Mouse (Mus musculus) kidney, embryonic 16.5 days (tissue): ENCODE data around the gene Fgfbp3. TPM values are rescaled to one million over a fixed set of nuclear protein-coding genes. Genes with fewer than 3 reads are reported as not detected.

Source experiments
- ATAC-seq: fragments of 200-750 bp; cut with Nextera tagmentation; 2 replicates; pipeline ENCODE4 v1.8.0; 2017; ENCODE audit warnings: moderate TSS enrichment; ENCODE audit not compliant: low FRiP score, low TSS enrichment
- H3K27ac ChIP-seq: fragments of 300-500 bp; sonication (generic); 2 replicates; pipeline ENCODE4 v1.5.1; 2014; ENCODE audit warnings: low read length
- H3K27me3 ChIP-seq: fragments of 300-500 bp; sonication (generic); 2 replicates; pipeline ENCODE4 v1.6.1; 2014; ENCODE audit warnings: low read length, control low read depth, mixed read lengths; ENCODE audit not compliant: insufficient read depth
- H3K36me3 ChIP-seq: fragments of 300-500 bp; sonication (generic); 2 replicates; pipeline ENCODE4 v1.6.1; 2014; ENCODE audit warnings: low read length, control low read depth, mixed read lengths; ENCODE audit not compliant: insufficient read depth
- H3K4me1 ChIP-seq: fragments of 300-500 bp; sonication (generic); 2 replicates; pipeline ENCODE4 v1.6.1; 2014; ENCODE audit warnings: low read length, control low read depth, mixed read lengths; ENCODE audit not compliant: insufficient read depth
- H3K4me2 ChIP-seq: fragments of 300-500 bp; sonication (generic); replicated peaks from 2 replicates; pipeline ENCODE4 v1.6.1; 2014; ENCODE audit warnings: low read depth, low read length
- H3K4me3 ChIP-seq: fragments of 300-500 bp; sonication (generic); 2 replicates; pipeline ENCODE4 v1.5.1; 2014; ENCODE audit warnings: mild to moderate bottlenecking, low read length
- H3K9ac ChIP-seq: fragments of 300-500 bp; sonication (generic); replicated peaks from 2 replicates; pipeline ENCODE4 v1.6.1; 2014; ENCODE audit warnings: low read length
- H3K9me3 ChIP-seq: fragments of 300-500 bp; sonication (generic); 2 replicates; pipeline ENCODE4 v1.6.1; 2016; ENCODE audit warnings: low read length, control low read depth
- WGBS: fragments of 180-500 bp; shearing (Covaris S2); extraction: QIAGEN DNeasy Blood & Tissue Kit; methylation state at CpG from one replicate; pipeline ENCODE4 v1.1.7; 2014; 5-methylcytosine and 5-hydroxymethylcytosine counted together
- polyA plus RNA-seq: library from polyadenylated mRNA; unstranded; fragments of >200 nt; fragmentation: Nextera tagmentation; extraction: Ambion mirVana; gene quantifications from 2 replicates; pipeline ENCODE4 v1.2.1, GENCODE M21; 2015

Fgfbp3 gene
- polyA plus RNA-seq, 1 experiment from 2014 or later: 5.8 TPM

DNA sequence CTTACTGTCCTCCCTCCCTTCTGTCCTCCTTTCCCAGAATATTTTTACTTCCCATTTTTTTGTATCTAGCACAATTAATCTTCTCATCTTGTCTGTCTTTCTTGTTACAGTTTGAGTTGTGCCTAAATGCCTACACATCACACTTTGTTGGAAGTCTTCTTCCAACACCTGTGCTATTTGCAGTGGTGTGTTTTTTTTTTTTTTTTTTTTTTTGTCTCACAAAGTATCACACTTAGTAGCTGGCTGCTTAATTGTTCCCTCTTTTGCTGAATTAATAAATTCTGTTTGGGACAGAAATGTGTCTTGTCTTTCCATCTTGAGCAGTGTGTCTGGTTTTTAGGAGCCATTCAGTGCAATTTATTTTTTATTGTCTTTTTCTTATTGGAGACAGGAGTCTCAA is 10.4 kb upstream of the Fgfbp3 start:
- no peaks in the 10 kb centered on the region for H3K27me3 ChIP-seq
- H3K4me2 ChIP-seq: no peak overlapping the region
- no peak overlapping the region for H3K27ac ChIP-seq
- peaks cover 18% of the 10 kb centered on the region for H3K4me1 ChIP-seq
- H3K9ac ChIP-seq: no peak overlapping the region
- H3K4me3 ChIP-seq: no peak overlapping the region
- no peaks in the 10 kb centered on the region for H3K36me3 ChIP-seq
- no peak for ATAC-seq
- no peaks in the 10 kb centered on the region for H3K9me3 ChIP-seq

DNA sequence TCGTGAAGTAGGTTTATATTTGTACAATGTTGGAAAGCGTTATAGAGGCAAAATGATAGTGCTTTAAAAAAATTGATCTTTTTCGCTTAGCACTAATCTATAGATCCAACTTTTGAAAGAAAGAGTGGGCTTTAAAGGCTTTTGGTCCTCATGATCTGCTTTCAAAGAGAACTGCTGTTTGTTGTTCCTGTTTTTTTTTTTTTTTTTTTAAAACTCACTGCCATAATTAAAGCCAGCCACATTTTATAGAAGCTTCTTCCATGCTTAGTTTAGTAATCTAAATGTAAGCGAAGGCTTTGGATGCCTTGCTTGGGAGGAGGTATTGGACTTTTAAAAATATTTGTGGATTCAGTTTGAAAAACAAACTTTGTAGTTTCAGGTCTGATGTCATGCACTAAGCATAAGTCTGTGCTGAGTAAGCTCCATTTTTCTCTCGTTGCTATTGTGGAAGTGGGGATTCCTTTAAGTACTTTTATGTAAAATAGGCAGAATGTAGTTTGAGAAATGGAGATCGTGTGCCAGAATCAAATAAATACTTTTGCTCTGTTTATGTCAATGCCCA is 8.5 kb upstream of the Fgfbp3 start:
- Histone ChIP-seq H3K4me1 (peaks cover 19% of the 10 kb centered on the region), H3K27me3 (no peaks in the 10 kb centered on the region), H3K4me2 (peak overlapping the region; percentile 79), H3K27ac (no peak overlapping the region), H3K9me3 (no peaks in the 10 kb centered on the region), H3K9ac (no peak overlapping the region), H3K4me3 (no peak overlapping the region), H3K36me3 (no peaks in the 10 kb centered on the region)
- ATAC-seq: no peak
- WGBS: 84% methylated on average over 6 of the region's 6 CpGs

DNA sequence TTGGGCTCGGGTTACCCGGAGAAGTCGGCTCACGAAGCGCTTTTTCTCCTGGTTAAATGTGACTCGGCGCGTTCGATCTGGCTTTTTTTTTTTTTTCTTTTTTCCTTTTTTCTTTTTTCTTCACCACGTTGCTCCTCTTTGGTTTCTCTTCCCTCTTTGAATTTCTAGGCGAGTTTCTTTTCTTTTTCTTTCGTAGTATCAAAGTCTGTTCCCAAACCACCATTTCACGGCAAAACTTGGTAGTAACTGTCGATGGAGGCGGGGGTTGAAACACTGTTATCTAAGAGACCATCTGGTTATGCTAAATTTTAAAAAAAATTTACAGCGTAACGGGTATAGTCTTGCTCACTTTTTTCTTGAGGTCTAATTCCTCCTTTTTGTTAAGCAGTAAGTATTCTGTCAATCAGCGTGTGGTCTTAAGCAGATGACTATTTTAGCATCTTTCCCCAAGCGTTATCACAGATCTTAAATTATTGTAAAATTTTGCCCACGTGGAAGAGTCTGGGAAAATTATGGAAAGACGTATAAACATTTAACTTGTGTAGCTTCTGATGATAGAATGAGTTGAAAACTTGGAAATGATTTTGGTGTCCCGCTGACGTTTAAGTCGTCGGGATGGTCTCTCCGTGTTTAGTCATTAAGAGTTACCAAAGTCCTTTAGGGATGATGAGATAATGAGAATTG is 7.3 kb upstream of the Fgfbp3 start:
- H3K27me3 ChIP-seq: no peaks in the 10 kb centered on the region
- peak overlapping the region; percentile 80 for H3K4me3 ChIP-seq
- H3K4me2 ChIP-seq: peak overlapping the region; percentile 79
- peak overlapping the region; percentile 93 for H3K27ac ChIP-seq
- H3K36me3 ChIP-seq: no peaks in the 10 kb centered on the region
- peaks cover 19% of the 10 kb centered on the region for H3K4me1 ChIP-seq
- peak overlapping the region; percentile 82 for H3K9ac ChIP-seq
- H3K9me3 ChIP-seq: no peaks in the 10 kb centered on the region
- no peak for ATAC-seq
- WGBS: 1% methylated on average over 26 of the region's 26 CpGs

DNA sequence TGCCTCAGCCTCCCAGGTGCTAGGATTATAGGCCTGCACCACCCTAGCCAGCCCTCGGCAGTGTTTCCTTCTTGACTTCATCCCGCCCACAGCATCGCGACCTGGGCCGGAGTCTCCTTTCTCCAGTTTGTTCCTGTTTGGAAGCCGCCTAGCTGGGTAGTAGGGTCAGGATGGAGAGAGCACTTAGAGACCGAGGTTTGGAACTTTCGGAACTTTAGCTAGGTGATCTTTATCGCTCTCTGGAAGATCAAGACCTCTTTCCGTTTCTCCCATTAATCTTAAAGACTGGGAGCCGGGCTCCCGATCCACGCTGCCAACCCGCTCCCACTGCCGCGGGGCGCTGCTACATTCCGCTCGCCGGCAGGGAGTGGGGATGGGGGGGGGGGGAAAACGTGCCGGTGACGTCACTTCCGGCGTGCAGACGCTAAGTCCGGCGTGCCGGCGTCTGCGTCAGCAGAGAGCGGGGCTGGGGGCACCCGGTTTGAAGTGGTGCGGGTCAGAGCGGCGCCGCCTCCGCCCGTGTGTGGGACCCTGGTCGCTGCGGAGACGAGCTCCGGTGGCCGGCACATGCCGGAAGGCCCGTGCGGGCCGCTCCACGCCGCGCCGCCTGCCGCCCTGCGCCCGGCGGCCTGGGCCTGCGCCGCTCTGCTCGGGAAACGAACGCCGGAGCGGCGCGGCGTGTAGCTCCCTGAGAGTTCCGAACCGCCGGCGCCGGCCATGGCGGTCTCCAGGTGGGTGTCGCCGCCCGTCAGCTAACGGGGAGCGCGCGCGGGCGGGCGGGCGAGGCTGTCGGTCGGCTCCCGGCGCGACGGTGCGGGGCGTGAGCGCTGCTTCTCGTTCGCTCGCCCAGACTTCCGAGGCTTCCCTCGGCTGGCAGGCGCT is 6.5 kb upstream of the Fgfbp3 start, which contains the start of gene Btaf1:
Gene Btaf1, plus strand, starts transcription at position 409 of the 882 bp plus-strand sequence.
- peak within 1 kb of the TSS; percentile 82 for H3K9ac ChIP-seq
- peak; percentile 97 for ATAC-seq
- no peaks in the 10 kb centered on the region for H3K27me3 ChIP-seq
- peak within 1 kb of the TSS; percentile 93 for H3K27ac ChIP-seq
- H3K4me2 ChIP-seq: peak within 1 kb of the TSS; percentile 79
- peak within 1 kb of the TSS; percentile 80 for H3K4me3 ChIP-seq
- no peaks in the 10 kb centered on the region for H3K36me3 ChIP-seq
- peaks cover 19% of the 10 kb centered on the region for H3K4me1 ChIP-seq
- no peaks in the 10 kb centered on the region for H3K9me3 ChIP-seq
- under 1% methylated on average over 81 of the region's 98 CpGs for WGBS

DNA sequence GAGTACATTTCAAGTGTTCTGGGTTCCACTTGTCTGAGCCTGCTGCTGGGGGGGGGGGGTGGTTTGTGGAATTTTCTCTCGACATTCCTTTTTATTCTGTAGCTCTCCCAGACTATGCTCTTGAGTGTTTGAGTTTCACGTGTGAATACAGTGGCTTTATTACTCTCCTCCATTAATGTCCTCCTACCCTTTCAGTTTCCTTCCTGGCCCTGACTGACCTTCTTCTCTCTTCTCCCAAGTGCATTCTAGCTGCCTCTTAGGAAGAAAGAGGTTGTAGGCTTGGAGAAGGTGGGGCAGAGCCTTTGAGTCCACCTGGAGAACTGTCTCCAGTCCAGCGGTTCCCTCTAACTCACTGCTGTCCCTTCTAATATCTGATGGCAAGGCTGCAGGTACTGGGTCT is 3.5 kb upstream of the Fgfbp3 start:
- Histone ChIP-seq H3K4me3 (no peak overlapping the region), H3K27ac (no peak overlapping the region), H3K9me3 (no peaks in the 10 kb centered on the region), H3K27me3 (no peaks in the 10 kb centered on the region), H3K36me3 (no peaks in the 10 kb centered on the region), H3K4me2 (no peak overlapping the region), H3K9ac (no peak overlapping the region), H3K4me1 (peaks cover 22% of the 10 kb centered on the region)
- WGBS: 61% methylated on average over 3 of the region's 3 CpGs
- ATAC-seq: no peak

DNA sequence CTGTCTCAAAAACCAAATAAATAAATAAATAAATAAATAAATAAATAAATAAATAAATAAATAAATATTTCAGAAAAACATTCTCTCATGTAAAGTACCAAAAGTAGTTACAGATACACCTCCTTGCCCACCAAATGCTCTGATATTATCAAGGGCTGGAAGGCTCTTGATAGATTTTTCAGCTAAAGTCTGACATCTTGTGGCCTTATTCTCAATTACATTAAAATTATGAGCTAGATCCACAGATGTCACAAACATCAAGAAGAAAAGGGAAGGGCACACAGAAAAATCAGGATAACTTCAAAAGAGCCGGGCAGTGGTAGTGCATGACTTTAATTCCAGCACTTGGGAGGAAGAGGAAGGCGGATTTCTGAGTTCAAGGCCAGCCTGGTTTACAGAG is 2.6 kb upstream of the Fgfbp3 start:
- no peak overlapping the region for H3K27ac ChIP-seq
- H3K4me2 ChIP-seq: no peak overlapping the region
- H3K9ac ChIP-seq: no peak overlapping the region
- peaks cover 17% of the 10 kb centered on the region for H3K4me1 ChIP-seq
- H3K27me3 ChIP-seq: no peaks in the 10 kb centered on the region
- no peak for ATAC-seq
- no peak overlapping the region for H3K4me3 ChIP-seq
- 36% methylated on average over 2 of the region's 2 CpGs for WGBS
- no peaks in the 10 kb centered on the region for H3K36me3 ChIP-seq
- H3K9me3 ChIP-seq: no peaks in the 10 kb centered on the region

DNA sequence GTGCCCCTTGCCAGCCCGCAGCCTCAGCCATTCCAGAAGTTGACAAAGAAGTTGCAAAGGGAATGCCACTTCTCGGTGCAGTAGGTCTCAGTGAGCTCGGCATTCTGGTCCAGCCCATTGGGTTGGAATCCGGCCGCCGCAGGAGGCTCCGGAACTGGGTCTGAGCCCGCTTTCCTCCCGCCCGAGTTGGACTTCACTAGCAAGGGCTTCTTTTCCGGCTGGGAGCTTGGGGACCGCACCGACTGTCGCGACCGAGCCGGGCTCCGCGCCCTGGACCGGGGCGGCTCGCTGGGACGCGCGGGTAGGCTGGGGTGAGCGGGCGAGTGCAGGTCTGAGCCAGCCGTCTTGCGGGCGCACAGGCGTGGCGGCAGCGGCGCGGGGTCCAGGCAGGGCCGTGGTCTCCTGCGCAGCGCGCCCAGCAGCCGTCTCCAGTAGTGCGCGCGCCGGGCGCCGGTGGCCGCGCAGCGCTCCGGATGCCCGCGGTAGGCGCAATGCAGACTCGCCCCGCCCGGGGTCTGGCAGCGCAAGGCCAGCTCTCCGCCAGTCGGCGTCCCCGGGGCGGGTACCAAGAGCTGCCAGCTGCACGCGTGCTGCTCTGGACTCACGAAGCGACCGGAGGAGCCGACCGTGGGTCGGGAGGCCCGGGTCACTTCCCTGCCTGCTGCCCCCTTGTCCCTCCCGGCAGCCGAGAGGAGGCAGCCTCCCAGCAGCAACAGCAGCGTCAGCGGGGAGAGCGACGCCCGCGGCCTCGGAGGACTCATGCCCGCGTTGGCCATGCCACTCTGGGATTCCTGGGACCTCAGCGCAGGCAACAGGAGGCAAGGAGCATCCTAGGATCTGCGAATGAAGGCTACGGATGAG is 744 bp downstream of the Fgfbp3 start:
- Histone ChIP-seq H3K4me1 (peaks cover 10% of the 10 kb centered on the region), H3K9me3 (no peaks in the 10 kb centered on the region), H3K27me3 (no peaks in the 10 kb centered on the region), H3K9ac (peak overlapping the region; percentile 82), H3K4me3 (peak overlapping the region; percentile 92), H3K36me3 (no peaks in the 10 kb centered on the region), H3K27ac (peak overlapping the region; percentile 92), H3K4me2 (peak overlapping the region; percentile 73)
- WGBS: under 1% methylated on average over 85 of the region's 85 CpGs
- peak; percentile 94 for ATAC-seq

DNA sequence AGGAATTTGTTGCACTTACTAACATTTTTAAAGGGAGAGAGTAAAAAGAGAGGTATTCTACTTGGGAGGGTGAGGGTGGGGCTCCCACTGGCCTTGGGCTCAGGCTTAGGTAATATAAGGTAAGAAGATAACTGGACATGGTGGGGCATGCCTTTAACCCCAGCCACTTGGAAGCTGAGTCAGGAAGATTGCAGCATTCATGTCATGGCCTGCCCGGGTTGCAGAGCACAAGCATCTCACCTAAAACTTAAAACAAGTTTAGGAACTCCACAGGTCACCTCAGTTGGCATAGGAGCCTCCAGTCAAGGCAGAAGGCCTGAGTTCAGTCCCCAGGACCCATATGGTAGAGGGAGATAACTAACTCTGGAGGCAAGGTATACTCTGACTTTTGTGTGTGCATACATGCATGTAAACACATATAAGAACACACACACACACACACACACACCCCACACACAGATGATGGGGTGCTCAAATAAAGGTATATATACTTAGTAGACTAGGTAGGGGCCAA is 2.5 kb downstream of the Fgfbp3 start:
- H3K4me1 ChIP-seq: peaks cover 10% of the 10 kb centered on the region
- H3K9ac ChIP-seq: no peak overlapping the region
- ATAC-seq: no peak
- WGBS: 88% methylated on average over 1 of the region's 1 CpGs
- no peak overlapping the region for H3K4me2 ChIP-seq
- no peak overlapping the region for H3K4me3 ChIP-seq
- no peaks in the 10 kb centered on the region for H3K36me3 ChIP-seq
- no peaks in the 10 kb centered on the region for H3K9me3 ChIP-seq
- no peaks in the 10 kb centered on the region for H3K27me3 ChIP-seq
- H3K27ac ChIP-seq: no peak overlapping the region

DNA sequence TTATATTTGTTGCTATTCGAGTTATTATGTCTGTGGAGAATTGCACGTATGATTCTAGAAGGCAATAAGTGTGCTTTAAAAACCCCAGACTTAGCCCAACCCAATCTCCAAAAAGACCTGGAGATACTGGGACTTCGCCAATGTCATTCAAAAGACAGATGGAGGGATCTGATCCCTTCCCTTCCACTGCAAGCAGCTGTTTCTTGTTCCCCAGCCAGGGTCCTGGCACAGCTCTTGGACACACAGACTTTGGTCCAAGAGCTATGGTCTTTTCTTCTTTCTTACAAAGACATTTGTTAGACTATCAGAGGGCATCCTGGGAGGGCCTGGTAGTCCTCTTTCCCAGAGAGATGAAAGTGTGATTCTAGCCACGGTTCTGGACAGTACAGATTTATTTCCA is 3.2 kb downstream of the Fgfbp3 start:
- Histone ChIP-seq H3K4me2 (no peak overlapping the region), H3K4me3 (no peak overlapping the region), H3K27ac (no peak overlapping the region), H3K27me3 (no peaks in the 10 kb centered on the region), H3K9ac (no peak overlapping the region), H3K4me1 (peaks cover 10% of the 10 kb centered on the region), H3K36me3 (no peaks in the 10 kb centered on the region), H3K9me3 (no peaks in the 10 kb centered on the region)
- no peak for ATAC-seq
- WGBS: 74% methylated on average over 4 of the region's 4 CpGs
